ENCODE assay signal across 8 mouse cellular contexts in the genomic region with DNA sequence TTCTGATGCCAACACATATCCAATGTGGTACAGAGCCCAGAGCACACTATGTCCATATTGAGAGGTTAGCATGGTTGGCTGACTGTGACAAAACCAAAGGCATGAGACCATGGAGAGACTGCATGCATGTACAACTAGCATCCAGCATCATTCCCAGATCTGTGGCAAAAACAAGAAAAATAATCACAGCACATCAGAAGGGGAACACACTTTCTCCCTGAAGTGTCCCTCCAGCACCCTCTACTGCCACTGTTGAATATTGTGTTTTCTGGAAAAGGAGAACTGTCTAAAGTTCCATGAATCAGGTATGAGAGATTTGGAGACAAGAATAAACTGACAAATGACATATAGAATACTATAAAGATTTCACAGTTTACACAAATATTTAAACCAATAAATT.
DNase-seq lines count a peak whose midpoint lies in the region; ATAC-seq and TF ChIP-seq lines count a peak whose summit lies in the region.

No protein-coding gene starts in this region.

- peak; percentile 60 for TF ChIP-seq CTCF in lung, embryonic 14.5 days (IDR thresholded peaks at IDR 0.05; ENCODE audit: low read depth)

- H3K27ac ChIP-seq in lung, embryonic 14.5 days (ENCODE audit: low read depth): no peak overlapping the region
- no peak overlapping the region for H3K27ac ChIP-seq in forebrain, embryonic 12.5 days

- H3K9me3 ChIP-seq in lung, embryonic 14.5 days (ENCODE audit: low read depth, low read length): no peaks in the 10 kb centered on the region
- H3K9me3 ChIP-seq in forebrain, embryonic 12.5 days: no peaks in the 10 kb centered on the region

- no peaks in the 10 kb centered on the region for H3K36me3 ChIP-seq in lung, embryonic 14.5 days (ENCODE audit: insufficient read depth)
- H3K36me3 ChIP-seq in forebrain, embryonic 12.5 days (replicated peaks): no peaks in the 10 kb centered on the region

- DNase-seq in embryo, embryonic 10 days (ENCODE audit: low spot score): peak; percentile 25
- DNase-seq in embryo, embryonic 9.5 days (ENCODE audit: extremely low spot score): no peak
- DNase-seq in lung, embryonic 14.5 days: peak; percentile 51
- DNase-seq in lung, postnatal 4 days: no peak
- peak; percentile 47 for DNase-seq in lung, postnatal 10 days
- DNase-seq in urinary bladder, adult 18-20 months (ENCODE audit: low spot score in 2 of 2): no peak
- no peak for DNase-seq in gastrocnemius, postnatal 4 days (ENCODE audit: low spot score in 2 of 2)

- H3K4me1 ChIP-seq in lung, embryonic 14.5 days (ENCODE audit: insufficient read depth): no peaks in the 10 kb centered on the region
- H3K4me1 ChIP-seq in forebrain, embryonic 12.5 days: no peaks in the 10 kb centered on the region

- H3K4me3 ChIP-seq in lung, embryonic 14.5 days (ENCODE audit: low read depth, low read length): no peak overlapping the region
- no peak overlapping the region for H3K4me3 ChIP-seq in forebrain, embryonic 12.5 days (replicated peaks)

- H3K4me2 ChIP-seq in lung, embryonic 14.5 days: no peak overlapping the region
- no peak overlapping the region for H3K4me2 ChIP-seq in forebrain, embryonic 12.5 days

- no peak overlapping the region for H3K9ac ChIP-seq in lung, embryonic 14.5 days
- no peak overlapping the region for H3K9ac ChIP-seq in forebrain, embryonic 12.5 days

- no peak for ATAC-seq in lung, embryonic 14.5 days (ENCODE audit: insufficient read depth)
- ATAC-seq in forebrain, embryonic 12.5 days (ENCODE audit: low FRiP score): peak; percentile 49; the same call in 1 of the 2 replicates

- no peaks in the 10 kb centered on the region for H3K27me3 ChIP-seq in lung, embryonic 14.5 days (ENCODE audit: insufficient read depth, low read length)
- no peaks in the 10 kb centered on the region for H3K27me3 ChIP-seq in forebrain, embryonic 12.5 days

Comparison
In these comparisons a context has a peak if more than half of its experiments do, and no peak if none do; other contexts are left out.
1. DNase-seq: peak in embryo, embryonic 10 days (single experiment), lung, embryonic 14.5 days (single experiment) and lung, postnatal 10 days (single experiment); none in embryo, embryonic 9.5 days (single experiment), lung, postnatal 4 days (0 of 2), urinary bladder, adult 18-20 months (0 of 2) and gastrocnemius, postnatal 4 days (0 of 2).